Mouse (Mus musculus) liver, embryonic 14.5 days (tissue): ENCODE measurements around the gene Slc25a39.
"Not testable (repeated sequence)": the region's sequence is repeated elsewhere in the genome, so short reads cannot be mapped to it uniquely, and the experiment has no call there.

Experiments used
- CTCF ChIP-seq: IDR thresholded peaks from 2 replicates; pipeline ENCODE4 v1.5.1; 2016; ENCODE audit warnings: antibody characterized with exemption, low read depth, control low read depth
- EP300 ChIP-seq: IDR thresholded peaks from 2 replicates; pipeline ENCODE4 v1.6.1; 2016; ENCODE audit warnings: antibody characterized with exemption, low read depth

DNA sequence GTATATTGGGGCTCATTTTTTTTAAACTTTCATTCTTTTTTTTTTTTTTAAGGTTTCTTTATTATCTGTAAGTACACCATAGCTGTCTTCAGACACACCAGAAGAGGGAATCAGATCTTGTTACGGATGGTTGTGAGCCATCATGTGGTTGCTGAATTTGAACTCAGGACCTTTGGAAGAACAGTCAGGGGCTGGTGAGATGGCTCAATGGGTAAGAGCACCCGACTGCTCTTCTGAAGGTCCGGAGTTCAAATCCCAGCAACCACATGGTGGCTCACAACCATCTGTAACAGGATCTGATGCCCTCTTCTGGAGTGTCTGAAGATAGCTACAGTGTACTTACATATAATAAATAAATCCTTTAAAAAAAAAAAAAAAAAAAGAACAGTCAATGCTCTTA, 2.6 kb upstream of the Slc25a39 start:
- TF ChIP-seq CTCF, EP300: not testable (repeated sequence)
